Mouse (Mus musculus) liver, embryonic 14.5 days (tissue): ENCODE data around the gene Six3. TPM values are rescaled to one million over a fixed set of nuclear protein-coding genes. Genes with fewer than 3 reads are reported as not detected.

Source experiments
- ATAC-seq: fragments of 200-750 bp; cut with Nextera tagmentation; 2 replicates; pipeline ENCODE4 v1.8.0; 2017; ENCODE audit warnings: moderate number of reproducible peaks, mild to moderate bottlenecking, moderate library complexity; ENCODE audit not compliant: insufficient read depth
- DNase-seq, 3 experiments: peaks; one replicate each; pipeline ENCODE4 v3.0.0-alpha.2; 2012 to 2013; ENCODE audit warnings: low read depth in 3 of 3, low spot score in 3 of 3
- H3K27ac ChIP-seq: fragments of 300-500 bp; sonication (generic); 2 replicates; pipeline ENCODE4 v1.5.1; 2014; ENCODE audit warnings: moderate library complexity, mild to moderate bottlenecking, control low read depth, inconsistent platforms
- H3K27me3 ChIP-seq: fragments of 300-500 bp; sonication (generic); 2 replicates; pipeline ENCODE4 v1.6.1; 2014; ENCODE audit warnings: mild to moderate bottlenecking, low read length, moderate library complexity; ENCODE audit not compliant: control insufficient read depth, insufficient read depth
- H3K36me3 ChIP-seq: fragments of 300-500 bp; sonication (generic); replicated peaks from 2 replicates; pipeline ENCODE4 v1.6.1; 2014; ENCODE audit warnings: low read depth; ENCODE audit not compliant: control insufficient read depth, insufficient read depth
- H3K4me1 ChIP-seq, 2 experiments: fragments of 200-500 bp in 1 of 2; fragments of 300-500 bp in 1 of 2; sonication (generic) in 1 of 2; replicated peaks; 2 replicates each; pipeline ENCODE4 v1.6.1; 2012 to 2014; ENCODE audit warnings: antibody characterized with exemption in 1 of 2, inconsistent platforms in 1 of 2, low read length in 1 of 2; ENCODE audit not compliant: control insufficient read depth in 2 of 2, insufficient read depth in 2 of 2
- H3K4me2 ChIP-seq: fragments of 300-500 bp; sonication (generic); 2 replicates; pipeline ENCODE4 v1.6.1; 2014; ENCODE audit warnings: low read depth, mild to moderate bottlenecking, control low read depth, moderate library complexity
- H3K4me3 ChIP-seq, 2 experiments: fragments of 200-500 bp in 1 of 2; fragments of 300-500 bp in 1 of 2; sonication (generic) in 1 of 2; 2 replicates each; pipeline ENCODE4 v1.5.1; 2012 to 2014; ENCODE audit warnings: low read depth in 2 of 2, low read length in 2 of 2, mild to moderate bottlenecking in 2 of 2, control low read depth in 1 of 2, inconsistent platforms in 1 of 2, moderate library complexity in 1 of 2; ENCODE audit not compliant: insufficient read depth in 1 of 2
- H3K9ac ChIP-seq: fragments of 300-500 bp; sonication (generic); replicated peaks from 2 replicates; pipeline ENCODE4 v1.6.1; 2014; ENCODE audit warnings: mild to moderate bottlenecking, control low read depth, moderate library complexity
- H3K9me3 ChIP-seq: fragments of 300-500 bp; sonication (generic); 2 replicates; pipeline ENCODE4 v1.6.1; 2016; ENCODE audit warnings: low read length, mixed read lengths; ENCODE audit not compliant: control insufficient read depth
- CTCF ChIP-seq: IDR thresholded peaks from 2 replicates; pipeline ENCODE4 v1.5.1; 2016; ENCODE audit warnings: antibody characterized with exemption, low read depth, control low read depth
- EP300 ChIP-seq: IDR thresholded peaks from 2 replicates; pipeline ENCODE4 v1.6.1; 2016; ENCODE audit warnings: antibody characterized with exemption, low read depth
- WGBS: fragments of 180-500 bp; shearing (Covaris S2); extraction: QIAGEN DNeasy Blood & Tissue Kit; methylation state at CpG from one replicate; pipeline ENCODE4 v1.1.7; 2014; ENCODE audit not compliant: insufficient replicate concordance; 5-methylcytosine and 5-hydroxymethylcytosine counted together
- polyA plus RNA-seq, 2 experiments: library from polyadenylated mRNA; depleted of rRNA in 1 of 2; stranded (reverse) in 1 of 2; unstranded in 1 of 2; fragments of >200 nt; fragmentation: Nextera tagmentation in 1 of 2; extraction: Ambion mirVana in 1 of 2; gene quantifications; 2 replicates each; pipeline versions ENCODE4 v1.2.1 to v1.2.3; 2012 to 2014

Six3 gene
- polyA plus RNA-seq, 2 experiments, result 0.01 TPM; not detected in 1

DNA sequence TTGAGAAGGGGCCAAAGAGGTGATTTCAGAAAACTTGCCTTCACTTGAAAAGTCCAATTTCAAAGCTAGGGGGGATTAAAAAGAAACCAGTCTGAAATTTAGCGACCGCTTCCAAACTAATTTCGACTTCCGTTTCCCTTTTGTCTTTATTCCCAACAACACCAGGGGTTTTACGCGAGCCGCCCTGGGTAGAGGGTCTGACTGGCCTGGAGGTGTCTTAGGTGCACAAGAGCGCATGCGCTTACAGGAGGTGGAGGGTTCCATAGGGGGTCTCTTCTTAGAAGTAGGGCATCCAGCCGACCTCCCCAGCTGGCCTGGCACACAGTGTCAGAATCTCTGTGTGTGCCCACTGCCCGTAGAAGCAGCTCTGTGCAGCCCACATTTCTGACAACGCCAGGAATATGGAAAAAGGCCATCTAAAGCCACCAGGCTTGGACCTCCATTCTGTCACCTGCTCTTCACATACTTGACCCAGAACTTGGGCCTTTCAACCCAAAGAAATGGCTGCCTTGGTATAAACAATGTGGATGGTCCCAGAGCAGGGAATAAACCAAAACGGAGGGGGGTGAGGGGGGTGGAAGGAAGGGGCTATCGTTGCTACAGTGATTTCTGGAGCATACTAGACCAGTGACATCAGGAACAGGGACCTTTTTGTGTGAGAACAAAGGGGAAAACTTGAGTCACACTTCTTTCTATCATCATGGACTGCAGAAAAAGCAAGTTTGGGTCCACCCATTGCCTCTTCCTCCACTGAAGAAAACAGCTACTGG lies 12.9 kb downstream of the Six3 start:
- ATAC-seq (no peak), DNase-seq (no peak)
- no peak overlapping the region for H3K9ac ChIP-seq
- no peaks in the 10 kb centered on the region for H3K4me1 ChIP-seq
- no peaks in the 10 kb centered on the region for H3K36me3 ChIP-seq
- H3K9me3 ChIP-seq, result no peaks in the 10 kb centered on the region
- H3K27ac ChIP-seq, result no peak overlapping the region
- TF ChIP-seq EP300 (no peak), CTCF (no peak)
- H3K4me2 ChIP-seq, result no peak overlapping the region
- H3K27me3 ChIP-seq, result peaks cover 70% of the 10 kb centered on the region
- 7% methylated on average over 14 of the region's 14 CpGs for WGBS
- H3K4me3 ChIP-seq, result no peak overlapping the region

DNA sequence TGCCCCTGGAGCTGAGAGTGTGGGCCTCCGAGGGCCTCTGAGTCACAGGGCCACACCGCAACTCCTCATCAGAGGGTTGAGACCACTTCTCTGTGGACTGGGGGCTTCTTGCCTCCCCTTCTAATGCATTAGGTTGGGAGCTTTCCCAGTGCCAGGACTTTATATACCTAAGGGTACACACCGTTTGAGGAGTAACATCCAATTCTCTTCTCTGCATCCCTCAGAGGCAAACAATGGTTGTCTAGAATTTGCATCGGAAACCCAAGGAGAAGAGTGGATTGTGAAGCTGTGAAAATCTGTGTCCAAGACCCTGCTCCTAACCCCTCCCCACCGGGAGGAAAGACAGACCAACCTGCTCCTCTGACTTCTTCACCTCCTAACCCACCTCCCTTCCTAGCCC lies 14.3 kb downstream of the Six3 start:
- H3K27ac ChIP-seq, result no peak overlapping the region
- H3K27me3 ChIP-seq, result peaks cover 55% of the 10 kb centered on the region
- no peak overlapping the region for H3K4me3 ChIP-seq
- H3K4me1 ChIP-seq, result no peaks in the 10 kb centered on the region
- 37% methylated on average over 5 of the region's 5 CpGs for WGBS
- no peaks in the 10 kb centered on the region for H3K36me3 ChIP-seq
- H3K9ac ChIP-seq, result no peak overlapping the region
- H3K4me2 ChIP-seq, result no peak overlapping the region
- no peak for DNase-seq
- ATAC-seq, result no peak
- no peaks in the 10 kb centered on the region for H3K9me3 ChIP-seq
- TF ChIP-seq EP300 (no peak), CTCF (no peak)

DNA sequence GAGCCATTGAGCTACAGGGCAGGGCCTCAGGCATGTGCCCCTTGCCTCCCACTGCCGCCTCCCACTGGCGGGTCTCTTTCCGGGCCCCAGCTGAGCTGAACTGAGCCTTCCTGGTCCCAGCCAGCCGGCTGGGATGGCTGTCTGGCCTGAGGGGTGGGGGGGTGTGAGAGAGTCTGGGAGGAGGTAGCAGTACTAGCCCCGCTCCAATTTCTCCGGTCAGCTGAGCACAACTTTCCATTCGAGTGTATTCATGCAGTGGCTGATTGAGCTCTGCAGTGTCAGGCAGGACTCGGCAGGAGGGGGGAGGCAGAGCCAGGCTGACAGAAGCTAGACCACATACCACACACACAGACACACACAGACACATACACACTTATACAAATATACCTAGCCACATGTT lies 15.4 kb downstream of the Six3 start:
- H3K27me3 ChIP-seq, result peaks cover 44% of the 10 kb centered on the region
- H3K4me3 ChIP-seq, result no peak overlapping the region
- WGBS, result 14% methylated on average over 8 of the region's 8 CpGs

DNA sequence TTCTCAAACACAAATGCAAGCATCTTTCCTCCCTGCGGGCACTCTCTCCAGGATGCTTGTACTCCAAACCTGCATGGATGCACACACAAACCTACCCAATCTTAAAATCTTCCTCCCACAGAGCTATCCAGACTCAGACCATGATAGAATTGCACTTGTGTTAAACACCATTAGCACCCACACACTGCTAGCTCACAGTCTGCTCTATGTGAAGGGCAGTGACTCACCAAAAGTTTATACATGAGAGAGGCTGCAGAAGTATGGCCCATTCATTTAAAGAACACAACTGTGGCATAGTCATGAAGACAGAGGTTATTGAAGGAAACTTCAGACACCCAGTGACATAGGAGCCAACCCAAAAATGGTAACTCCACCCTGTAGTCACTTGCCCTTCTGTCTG lies 16.0 kb downstream of the Six3 start:
- Histone ChIP-seq H3K27ac (no peak overlapping the region), H3K4me1 (no peaks in the 10 kb centered on the region), H3K27me3 (peaks cover 39% of the 10 kb centered on the region), H3K36me3 (no peaks in the 10 kb centered on the region), H3K9ac (no peak overlapping the region), H3K9me3 (no peaks in the 10 kb centered on the region), H3K4me3 (no peak overlapping the region), H3K4me2 (no peak overlapping the region)
- DNase-seq (no peak), ATAC-seq (no peak)
- WGBS, result 68% methylated on average over 1 of the region's 1 CpGs
- TF ChIP-seq CTCF (no peak), EP300 (no peak)

More for the DNA sequence above, 15.4 kb downstream of the Six3 start:
- Histone ChIP-seq H3K4me1 (no peaks in the 10 kb centered on the region), H3K4me2 (no peak overlapping the region), H3K36me3 (no peaks in the 10 kb centered on the region), H3K9ac (no peak overlapping the region), H3K9me3 (no peaks in the 10 kb centered on the region), H3K27ac (no peak overlapping the region)
- no peak for TF ChIP-seq EP300
- TF ChIP-seq CTCF, result no peak
- ATAC-seq (no peak), DNase-seq (no peak)

DNA sequence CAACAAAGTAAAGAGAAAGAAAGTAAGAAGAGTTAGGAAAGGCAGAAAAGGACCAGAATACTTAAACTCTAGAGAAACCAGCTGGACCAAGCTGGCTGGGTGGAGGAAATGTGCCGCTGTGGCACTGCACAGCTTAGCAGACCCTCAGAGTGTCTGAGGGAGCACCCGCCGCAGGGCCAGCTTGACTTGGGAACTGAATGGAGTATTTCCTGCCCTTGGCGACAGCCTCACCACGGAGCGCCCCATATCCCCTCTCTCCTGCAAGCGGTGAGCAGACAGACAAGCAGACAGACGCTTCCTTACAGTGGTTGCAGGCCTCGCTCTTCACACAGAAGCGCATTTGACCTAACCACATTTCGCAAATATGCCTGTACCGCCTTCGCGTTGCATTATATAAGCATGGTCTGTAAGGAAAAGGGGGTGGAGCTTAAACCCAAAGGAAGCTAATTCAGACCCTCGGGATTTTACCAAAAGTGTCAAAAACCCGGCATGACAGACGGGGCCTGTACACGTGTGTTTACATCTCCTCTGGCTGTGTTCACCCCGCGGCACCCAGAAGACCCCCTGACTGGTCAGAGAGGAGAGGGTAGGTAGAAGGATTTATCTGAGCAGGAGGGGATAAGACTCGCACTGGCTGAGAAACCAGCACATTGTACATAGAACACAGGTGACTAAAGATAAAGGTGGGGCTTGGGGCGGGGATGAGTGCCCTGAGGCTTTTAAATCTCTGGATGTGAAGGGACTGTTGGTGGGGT lies 17.1 kb downstream of the Six3 start:
- 34% methylated on average over 22 of the region's 22 CpGs for WGBS
- no peak for TF ChIP-seq EP300
- TF ChIP-seq CTCF, result no peak
- no peak overlapping the region for H3K27ac ChIP-seq
- DNase-seq (no peak), ATAC-seq (no peak)
- no peak overlapping the region for H3K4me3 ChIP-seq
- H3K4me2 ChIP-seq, result no peak overlapping the region
- H3K27me3 ChIP-seq, result peaks cover 28% of the 10 kb centered on the region
- no peaks in the 10 kb centered on the region for H3K4me1 ChIP-seq
- no peak overlapping the region for H3K9ac ChIP-seq
- H3K9me3 ChIP-seq, result no peaks in the 10 kb centered on the region
- H3K36me3 ChIP-seq, result no peaks in the 10 kb centered on the region
